Mouse (Mus musculus) liver, postnatal 0 days (tissue): ENCODE data around the gene Ap3d1.

Experiments
- CTCF ChIP-seq: sonication (generic); IDR thresholded peaks from 2 replicates; pipeline ENCODE4 v1.5.1; 2016; ENCODE audit warnings: antibody characterized with exemption, low read depth
- EP300 ChIP-seq: IDR thresholded peaks from 2 replicates; pipeline ENCODE4 v1.6.1; 2016; ENCODE audit warnings: antibody characterized with exemption, low read depth, mild to moderate bottlenecking

DNA sequence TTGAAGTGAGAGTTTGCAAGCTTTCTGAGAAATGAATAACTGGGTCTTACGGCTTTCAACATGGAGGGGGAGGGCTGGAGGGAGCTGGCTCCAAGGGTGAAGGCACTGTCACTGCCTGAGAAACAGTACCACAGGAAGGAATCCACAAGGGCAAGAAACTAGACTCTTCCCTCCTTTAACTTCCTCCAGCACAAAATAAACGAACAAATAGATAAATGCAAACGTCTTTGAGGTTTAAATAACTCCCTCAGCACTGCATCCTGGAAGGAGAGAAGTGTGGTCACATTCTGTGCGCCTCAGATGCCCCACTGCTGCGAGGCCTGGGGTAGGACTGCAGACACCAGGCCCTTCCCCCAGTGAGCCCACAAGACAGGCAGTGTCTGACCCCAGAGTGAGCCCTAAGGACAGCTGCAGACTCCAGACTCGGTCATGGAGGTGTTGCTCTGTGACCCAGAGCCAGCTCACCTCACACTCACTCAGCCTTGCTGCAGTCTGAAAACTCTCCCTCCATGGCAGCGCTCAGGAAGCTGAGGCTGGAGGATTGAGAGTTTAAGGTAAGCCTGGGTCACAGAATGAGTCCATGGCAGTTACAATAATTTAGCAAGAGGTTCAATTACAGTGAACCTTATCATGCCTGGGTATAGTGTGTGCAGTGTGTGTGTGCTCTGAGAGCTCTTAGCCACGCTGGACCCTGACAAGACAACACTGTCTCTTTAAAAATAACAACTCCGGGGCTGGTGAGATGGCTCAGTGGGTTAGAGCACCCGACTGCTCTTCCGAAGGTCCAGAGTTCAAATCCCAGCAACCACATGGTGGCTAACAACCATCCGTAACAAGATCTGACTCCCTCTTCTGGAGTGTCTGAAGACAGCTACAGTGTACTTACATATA, 45.3 kb downstream of the Ap3d1 start:
- TF ChIP-seq CTCF (no peak), EP300 (no peak)
